Mouse (Mus musculus): ENCODE measurements around the gene Rcc1l. TPM values are rescaled to one million over a fixed set of nuclear protein-coding genes. Genes with fewer than 3 reads are reported as not detected.

Rcc1l gene
- polyA plus RNA-seq, 1 experiment from 2014 or later, result 17.6 TPM

DNA sequence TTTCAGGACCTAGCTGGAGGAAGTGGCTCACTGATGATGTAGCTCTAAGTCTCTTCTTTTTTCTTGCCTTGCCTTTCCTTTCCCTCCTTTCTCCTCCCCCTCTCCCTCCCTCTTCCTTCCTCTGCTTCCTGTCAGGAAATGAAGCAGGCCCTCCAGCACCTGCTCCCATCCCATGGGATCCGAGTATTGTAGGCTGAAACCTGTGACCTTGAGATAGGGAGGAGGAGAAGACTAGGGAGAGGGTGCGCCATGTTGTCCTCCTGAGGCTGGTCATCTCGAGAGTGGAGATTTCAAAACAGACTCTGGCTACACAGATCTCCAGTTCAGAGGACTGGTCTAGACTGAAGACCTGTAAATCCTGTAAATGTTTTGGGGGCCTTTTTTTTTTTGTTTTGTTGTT is 5.6 kb upstream of the Rcc1l start:
- Histone ChIP-seq H3K4me1 (replicated peaks; ENCODE audit: control insufficient read depth, insufficient read depth) (peaks cover 6% of the 10 kb centered on the region; the same call in 1 of the 2 replicates), H3K4me3 (ENCODE audit: low read depth, low read length) (no peak overlapping the region), H3K9ac (ENCODE audit: low read length) (no peak overlapping the region), H3K27me3 (ENCODE audit: control insufficient read depth, insufficient read depth, low read length) (no peaks in the 10 kb centered on the region), H3K27ac (replicated peaks) (no peak overlapping the region), H3K36me3 (ENCODE audit: control insufficient read depth, insufficient read depth, low read length) (no peaks in the 10 kb centered on the region), H3K4me2 (replicated peaks; ENCODE audit: low read depth) (no peak overlapping the region), H3K9me3 (ENCODE audit: control insufficient read depth, low read length) (no peaks in the 10 kb centered on the region)
- 53% methylated on average over 3 of the region's 3 CpGs for WGBS
- ATAC-seq (ENCODE audit: low FRiP score, low TSS enrichment) (no peak), DNase-seq (ENCODE audit: low spot score) (no peak)
- TF ChIP-seq EP300 (optimal IDR thresholded peaks at IDR 0.05), result no peak
- TF ChIP-seq CTCF (IDR thresholded peaks at IDR 0.05; ENCODE audit: low read depth), result no peak

GRCm38 (mm10) chr5:134179871-134180270 is 3.3 kb upstream of the Rcc1l start:
- H3K9me3 ChIP-seq (ENCODE audit: control insufficient read depth, low read length), result no peaks in the 10 kb centered on the region
- ATAC-seq (ENCODE audit: low FRiP score, low TSS enrichment) (no peak), DNase-seq (ENCODE audit: low spot score) (peak; percentile 82)
- no peak overlapping the region for H3K4me3 ChIP-seq (ENCODE audit: low read depth, low read length)
- no peak overlapping the region for H3K9ac ChIP-seq (ENCODE audit: low read length)
- H3K4me1 ChIP-seq (replicated peaks; ENCODE audit: control insufficient read depth, insufficient read depth), result peaks cover 13% of the 10 kb centered on the region
- H3K4me2 ChIP-seq (replicated peaks; ENCODE audit: low read depth), result no peak overlapping the region
- H3K27ac ChIP-seq (replicated peaks), result no peak overlapping the region
- WGBS, result 15% methylated on average over 7 of the region's 7 CpGs
- TF ChIP-seq EP300 (optimal IDR thresholded peaks at IDR 0.05), result no peak
- peak; percentile 91 for TF ChIP-seq CTCF (IDR thresholded peaks at IDR 0.05; ENCODE audit: low read depth)
- no peaks in the 10 kb centered on the region for H3K27me3 ChIP-seq (ENCODE audit: control insufficient read depth, insufficient read depth, low read length)
- H3K36me3 ChIP-seq (ENCODE audit: control insufficient read depth, insufficient read depth, low read length), result no peaks in the 10 kb centered on the region

- H3K4me2 ChIP-seq (replicated peaks; ENCODE audit: low read depth), result no peak overlapping the region
- WGBS, result 62% methylated on average over 7 of the region's 7 CpGs
- H3K4me3 ChIP-seq (ENCODE audit: low read depth, low read length), result no peak overlapping the region
- DNase-seq (ENCODE audit: low spot score) (no peak), ATAC-seq (ENCODE audit: low FRiP score, low TSS enrichment) (no peak)
- peaks cover 12% of the 10 kb centered on the region for H3K4me1 ChIP-seq (replicated peaks; ENCODE audit: control insufficient read depth, insufficient read depth)
- H3K27me3 ChIP-seq (ENCODE audit: control insufficient read depth, insufficient read depth, low read length), result no peaks in the 10 kb centered on the region
- H3K27ac ChIP-seq (replicated peaks), result no peak overlapping the region
- TF ChIP-seq CTCF (IDR thresholded peaks at IDR 0.05; ENCODE audit: low read depth), result no peak
- TF ChIP-seq EP300 (optimal IDR thresholded peaks at IDR 0.05), result no peak
- H3K9ac ChIP-seq (ENCODE audit: low read length), result no peak overlapping the region
- no peaks in the 10 kb centered on the region for H3K9me3 ChIP-seq (ENCODE audit: control insufficient read depth, low read length)
- H3K36me3 ChIP-seq (ENCODE audit: control insufficient read depth, insufficient read depth, low read length), result no peaks in the 10 kb centered on the region
These were observed 2.0 kb upstream of the Rcc1l start for GRCm38 (mm10) chr5:134178536-134178935.

DNA sequence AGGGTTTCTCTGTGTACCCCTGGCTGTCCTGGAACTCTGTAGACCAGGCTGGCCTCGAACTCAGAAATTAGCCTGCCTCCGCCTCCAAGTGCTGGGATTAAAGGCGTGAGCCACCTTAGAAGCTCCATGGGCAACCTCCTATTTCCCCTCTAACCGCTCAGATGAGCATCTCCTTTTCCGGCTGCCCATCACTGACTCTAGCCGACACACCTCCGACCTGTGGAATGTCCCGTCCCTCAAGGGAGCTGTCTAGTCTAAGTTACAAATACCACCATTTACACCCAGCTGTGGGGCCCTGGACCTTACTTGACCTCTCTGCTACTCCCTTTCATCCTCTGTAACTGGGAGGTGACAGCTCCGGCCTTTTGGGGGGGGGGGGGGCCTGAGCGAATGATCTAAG is 878 bp downstream of the Rcc1l start:
- 9% methylated on average over 9 of the region's 10 CpGs for WGBS
- H3K27ac ChIP-seq (replicated peaks), result peak overlapping the region; percentile 90
- ATAC-seq (ENCODE audit: low FRiP score, low TSS enrichment) (no peak), DNase-seq (ENCODE audit: low spot score) (no peak)
- no peaks in the 10 kb centered on the region for H3K9me3 ChIP-seq (ENCODE audit: control insufficient read depth, low read length)
- peak overlapping the region; percentile 74 for H3K4me2 ChIP-seq (replicated peaks; ENCODE audit: low read depth)
- TF ChIP-seq CTCF (IDR thresholded peaks at IDR 0.05; ENCODE audit: low read depth) (no peak), EP300 (optimal IDR thresholded peaks at IDR 0.05) (no peak)
- H3K4me3 ChIP-seq (ENCODE audit: low read depth, low read length), result peak overlapping the region; percentile 95
- peaks cover 7% of the 10 kb centered on the region for H3K4me1 ChIP-seq (replicated peaks; ENCODE audit: control insufficient read depth, insufficient read depth)
- peak overlapping the region; percentile 87 for H3K9ac ChIP-seq (ENCODE audit: low read length)
- H3K36me3 ChIP-seq (ENCODE audit: control insufficient read depth, insufficient read depth, low read length), result no peaks in the 10 kb centered on the region
- H3K27me3 ChIP-seq (ENCODE audit: control insufficient read depth, insufficient read depth, low read length), result no peaks in the 10 kb centered on the region

GRCm38 (mm10) chr5:134173206-134173605 is 3.4 kb downstream of the Rcc1l start:
- no peak for TF ChIP-seq EP300 (optimal IDR thresholded peaks at IDR 0.05)
- TF ChIP-seq CTCF (IDR thresholded peaks at IDR 0.05; ENCODE audit: low read depth), result peak; percentile 75
- Histone ChIP-seq H3K27me3 (ENCODE audit: control insufficient read depth, insufficient read depth, low read length) (no peaks in the 10 kb centered on the region), H3K27ac (replicated peaks) (no peak overlapping the region), H3K4me3 (ENCODE audit: low read depth, low read length) (no peak overlapping the region), H3K36me3 (ENCODE audit: control insufficient read depth, insufficient read depth, low read length) (no peaks in the 10 kb centered on the region; the same call in 1 of the 2 replicates), H3K4me2 (replicated peaks; ENCODE audit: low read depth) (no peak overlapping the region), H3K9ac (ENCODE audit: low read length) (no peak overlapping the region), H3K4me1 (replicated peaks; ENCODE audit: control insufficient read depth, insufficient read depth) (peaks cover 7% of the 10 kb centered on the region), H3K9me3 (ENCODE audit: control insufficient read depth, low read length) (no peaks in the 10 kb centered on the region)
- ATAC-seq (ENCODE audit: low FRiP score, low TSS enrichment), result no peak
- peak; percentile 60 for DNase-seq (ENCODE audit: low spot score)
- 34% methylated on average over 4 of the region's 4 CpGs for WGBS

DNA sequence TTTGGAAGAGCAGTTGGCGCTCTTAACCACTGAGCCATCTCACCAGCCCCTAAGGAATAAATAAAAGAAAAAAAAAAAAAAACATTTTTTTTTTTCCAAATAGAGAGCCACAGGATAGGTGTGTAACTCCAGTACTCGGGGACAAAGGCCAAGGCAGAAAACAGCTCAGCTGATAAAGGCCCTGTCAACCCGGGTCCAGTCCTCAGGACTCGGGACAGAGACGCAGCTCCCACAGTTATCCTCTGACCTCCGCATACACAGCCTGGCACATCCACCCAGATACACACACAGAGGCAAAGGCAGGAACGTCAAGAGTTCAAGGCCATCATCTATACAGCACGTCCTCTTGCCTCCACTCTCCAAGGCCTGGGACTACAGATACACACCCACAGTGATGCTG is 6.4 kb downstream of the Rcc1l start:
- Histone ChIP-seq H3K27ac (replicated peaks) (no peak overlapping the region), H3K9ac (ENCODE audit: low read length) (no peak overlapping the region), H3K4me2 (replicated peaks; ENCODE audit: low read depth) (no peak overlapping the region), H3K9me3 (ENCODE audit: control insufficient read depth, low read length) (no peaks in the 10 kb centered on the region), H3K36me3 (ENCODE audit: control insufficient read depth, insufficient read depth, low read length) (peaks cover 4% of the 10 kb centered on the region), H3K4me3 (ENCODE audit: low read depth, low read length) (no peak overlapping the region), H3K27me3 (ENCODE audit: control insufficient read depth, insufficient read depth, low read length) (no peaks in the 10 kb centered on the region), H3K4me1 (replicated peaks; ENCODE audit: control insufficient read depth, insufficient read depth) (no peaks in the 10 kb centered on the region)
- no peak for TF ChIP-seq EP300 (optimal IDR thresholded peaks at IDR 0.05)
- TF ChIP-seq CTCF (IDR thresholded peaks at IDR 0.05; ENCODE audit: low read depth), result no peak
- 85% methylated on average over 8 of the region's 8 CpGs for WGBS
- ATAC-seq (ENCODE audit: low FRiP score, low TSS enrichment) (no peak), DNase-seq (ENCODE audit: low spot score) (no peak)
